In genomic region chr2:9876621-9877325, GRCm38 (mm10) we compare ENCODE assay signal across 10 mouse cellular contexts. TPM values are rescaled to one million over a fixed set of nuclear protein-coding genes. Genes with fewer than 3 reads are reported as not detected.
A peak's percentile ranks its signal among the peaks of the same experiment; 100 is the strongest.
DNase-seq lines count a peak whose midpoint lies in the region; ATAC-seq and TF ChIP-seq lines count a peak whose summit lies in the region.
"Had no signal": no experiment of that assay in that cellular context is flagged by ENCODE, and none has a peak within 500 bp of the region (broad histone marks: within the 10 kb centered on the region; RNA-seq: fewer than 3 reads in every experiment).

No protein-coding gene starts in this region.

- WGBS in heart, embryonic 13.5 days: 5% methylated on average over 31 of the region's 31 CpGs
- under 1% methylated on average over 31 of the region's 31 CpGs for WGBS in hindbrain, embryonic 14.5 days
- 2% methylated on average over 31 of the region's 31 CpGs for WGBS in midbrain, postnatal 0 days

- no peak for ATAC-seq in heart, embryonic 13.5 days (ENCODE audit: extremely low read depth, insufficient number of reproducible peaks, low FRiP score, low TSS enrichment)
- no peak for ATAC-seq in hindbrain, embryonic 14.5 days (ENCODE audit: low FRiP score)
- no peak for ATAC-seq in midbrain, postnatal 0 days (ENCODE audit: low FRiP score)

- TF ChIP-seq CTCF in midbrain, postnatal 0 days (IDR thresholded peaks at IDR 0.05): no peak

- H3K9ac ChIP-seq in heart, embryonic 13.5 days: peak overlapping the region; percentile 80
- H3K9ac ChIP-seq in hindbrain, embryonic 14.5 days: peak overlapping the region; percentile 46
- peak overlapping the region; percentile 63 for H3K9ac ChIP-seq in midbrain, postnatal 0 days (replicated peaks; ENCODE audit: low read length, poor library complexity, severe bottlenecking)

- H3K4me3 ChIP-seq in heart, embryonic 13.5 days: peak overlapping the region; percentile 64
- peak overlapping the region; percentile 30 for H3K4me3 ChIP-seq in hindbrain, embryonic 14.5 days (replicated peaks; ENCODE audit: low read length)
- H3K4me3 ChIP-seq in midbrain, postnatal 0 days (ENCODE audit: low read depth, low read length): peak overlapping the region; percentile 43

- peak overlapping the region; percentile 78; the same call in 1 of the 2 replicates for H3K27ac ChIP-seq in heart, embryonic 13.5 days (replicated peaks)
- peak overlapping the region; percentile 61 for H3K27ac ChIP-seq in hindbrain, embryonic 14.5 days
- peak overlapping the region; percentile 71 for H3K27ac ChIP-seq in midbrain, postnatal 0 days (ENCODE audit: low read depth, low read length)
- H3K27ac ChIP-seq: macrophage had no signal

- intact Hi-C loops in heart, postnatal 10 days (cut with DNase I): no loop called here
- intact Hi-C loops in left cerebral cortex, postnatal 25 days (cut with DNase I): loop anchor here (5.0 kb wide), 1 partner anchor 799 kb away; no protein-coding TSS in a partner anchor

- no peak for DNase-seq in heart, postnatal 10 days
- DNase-seq in T-cell, adult 2 months (ENCODE audit: low spot score): peak; percentile 44
- DNase-seq in hindbrain, embryonic 14.5 days (ENCODE audit: low spot score): no peak
- no peak for DNase-seq in midbrain, postnatal 0 days (ENCODE audit: low spot score)
- DNase-seq in c-Kit-positive CD71-positive TER-119-positive erythroid progenitor cells, embryonic 14.5 days (ENCODE audit: low spot score): no peak
- DNase-seq in adrenal gland, adult (ENCODE audit: inconsistent age in 2 of 2, low spot score in 1 of 2): no peak
- DNase-seq in left cerebral cortex, postnatal 25 days (ENCODE audit: low spot score in 2 of 2): no peak

- peaks cover 58% of the 10 kb centered on the region for H3K4me1 ChIP-seq in heart, embryonic 13.5 days
- peaks cover 9% of the 10 kb centered on the region; the same call in 1 of the 2 replicates for H3K4me1 ChIP-seq in hindbrain, embryonic 14.5 days (replicated peaks; ENCODE audit: control insufficient read depth, insufficient read depth, low read length)
- H3K4me1 ChIP-seq in midbrain, postnatal 0 days (ENCODE audit: insufficient read depth, low read length): no peaks in the 10 kb centered on the region

- H3K36me3 ChIP-seq in heart, embryonic 13.5 days: no peaks in the 10 kb centered on the region
- no peaks in the 10 kb centered on the region for H3K36me3 ChIP-seq in hindbrain, embryonic 14.5 days (replicated peaks; ENCODE audit: control insufficient read depth, insufficient read depth)
- no peaks in the 10 kb centered on the region for H3K36me3 ChIP-seq in midbrain, postnatal 0 days (ENCODE audit: insufficient read depth, low read length)

- peaks cover 89% of the 10 kb centered on the region for H3K27me3 ChIP-seq in heart, embryonic 13.5 days (replicated peaks)
- peaks cover 87% of the 10 kb centered on the region for H3K27me3 ChIP-seq in hindbrain, embryonic 14.5 days (ENCODE audit: control insufficient read depth, insufficient read depth, low read length)
- H3K27me3 ChIP-seq in midbrain, postnatal 0 days (ENCODE audit: insufficient read depth, low read length): peaks cover 47% of the 10 kb centered on the region

- H3K4me2 ChIP-seq in heart, embryonic 13.5 days: peak overlapping the region; percentile 97
- peak overlapping the region; percentile 53 for H3K4me2 ChIP-seq in hindbrain, embryonic 14.5 days (replicated peaks)
- H3K4me2 ChIP-seq in midbrain, postnatal 0 days (ENCODE audit: low read depth, low read length, poor library complexity, severe bottlenecking): peak overlapping the region; percentile 71

- H3K9me3 ChIP-seq in heart, embryonic 13.5 days: no peaks in the 10 kb centered on the region
- H3K9me3 ChIP-seq in hindbrain, embryonic 14.5 days (ENCODE audit: control insufficient read depth, low read length): no peaks in the 10 kb centered on the region
- no peaks in the 10 kb centered on the region for H3K9me3 ChIP-seq in midbrain, postnatal 0 days (ENCODE audit: low read length)

RNA-seq across cellular contexts. Expression of gene 4930412O13Rik, which starts 4.3 kb away (rescaled TPM):
- 0.19 and 0.43 TPM in 2 replicates for polyA plus RNA-seq in heart, embryonic 13.5 days (2015; fragmentation: Nextera tagmentation; extraction: Ambion mirVana)
- total RNA-seq in heart, postnatal 10 days (2021): not detected
- 0.36 and 0.52 TPM in 2 replicates for polyA plus RNA-seq in hindbrain, embryonic 14.5 days (2014; fragmentation: Nextera tagmentation; extraction: Ambion mirVana)
- 0.11 and 0.66 TPM in 2 replicates for total RNA-seq in midbrain, postnatal 0 days (2014; rRNA removed)
- polyA plus RNA-seq in midbrain, postnatal 0 days (2015; fragmentation: Nextera tagmentation; extraction: Ambion mirVana): 2.0 TPM in 2 replicates
- not detected for total RNA-seq in left cerebral cortex, postnatal 25 days (2021)
- total RNA-seq: MEL had no signal
- polyA plus RNA-seq: macrophage had no signal

RNA-seq across cellular contexts. Expression of gene 9230102O04Rik, which starts 12.6 kb away (rescaled TPM):
- not detected in 2 replicates for polyA plus RNA-seq in heart, embryonic 13.5 days (2015; fragmentation: Nextera tagmentation; extraction: Ambion mirVana)
- total RNA-seq in heart, postnatal 10 days (2021): not detected
- 1.1 and 1.2 TPM in 2 replicates for polyA plus RNA-seq in hindbrain, embryonic 14.5 days (2014; fragmentation: Nextera tagmentation; extraction: Ambion mirVana)
- 0.77 TPM in 1 of 2 replicates, not detected in the other for total RNA-seq in midbrain, postnatal 0 days (2014; rRNA removed)
- 2.2 and 3.6 TPM in 2 replicates for polyA plus RNA-seq in midbrain, postnatal 0 days (2015; fragmentation: Nextera tagmentation; extraction: Ambion mirVana)
- total RNA-seq in left cerebral cortex, postnatal 25 days (2021): not detected
- polyA plus RNA-seq: macrophage had no signal

RNA-seq across cellular contexts. Expression of gene Gata3, which starts 13.1 kb away (rescaled TPM):
- polyA plus RNA-seq in heart, embryonic 13.5 days (2015; fragmentation: Nextera tagmentation; extraction: Ambion mirVana): 3.2 and 3.6 TPM in 2 replicates
- under 1 TPM; 0.86 to 0.92 TPM for total RNA-seq in heart, postnatal 10 days (2021)
- polyA plus RNA-seq in hindbrain, embryonic 14.5 days (2014; fragmentation: Nextera tagmentation; extraction: Ambion mirVana): 28.2 and 29.0 TPM in 2 replicates
- total RNA-seq in midbrain, postnatal 0 days (2014; rRNA removed): 13.3 and 14.5 TPM in 2 replicates
- 88.9 and 94.6 TPM in 2 replicates for polyA plus RNA-seq in midbrain, postnatal 0 days (2015; fragmentation: Nextera tagmentation; extraction: Ambion mirVana)
- not detected for total RNA-seq in left cerebral cortex, postnatal 25 days (2021)
- polyA plus RNA-seq: macrophage had no signal
